8 mouse cellular contexts compared by ENCODE assay signal in the genomic region with DNA sequence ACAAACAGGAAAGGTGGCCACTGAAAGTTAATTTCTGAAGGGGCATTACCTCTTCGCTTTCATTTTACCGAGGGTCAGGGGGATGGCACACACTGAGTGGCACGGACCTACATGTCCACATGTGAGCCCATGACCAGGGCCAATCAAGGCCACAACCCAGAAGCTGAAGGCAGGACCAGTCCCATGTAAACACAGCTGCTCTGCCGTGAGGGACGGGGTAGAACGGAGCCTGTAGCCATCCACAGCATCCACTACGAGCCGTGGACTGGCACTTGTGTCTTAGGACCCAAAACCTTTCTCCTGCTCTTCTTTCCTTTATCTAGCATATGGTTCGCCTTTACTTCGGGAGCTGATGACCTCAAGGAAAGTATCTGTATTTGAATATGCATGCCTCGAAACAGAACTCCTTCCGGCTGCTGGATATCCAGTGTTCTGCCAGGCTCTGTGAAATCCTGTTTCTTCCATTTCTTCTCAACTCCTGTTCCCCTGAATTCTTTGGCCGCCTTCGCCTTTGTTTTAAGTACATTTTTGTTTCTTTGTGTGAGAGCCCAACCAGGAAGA.
DNase-seq lines count a peak whose midpoint lies in the region; ATAC-seq and TF ChIP-seq lines count a peak whose summit lies in the region.

No protein-coding gene starts in this region.

- peaks cover 22% of the 10 kb centered on the region for H3K4me1 ChIP-seq in heart, embryonic 10.5 days
- H3K4me1 ChIP-seq in bone marrow macrophage, adult 2 months (ENCODE audit: control insufficient read depth, insufficient read depth, low read length): peaks cover 12% of the 10 kb centered on the region
- H3K4me1 ChIP-seq in hindbrain, embryonic 13.5 days (replicated peaks): peaks cover 27% of the 10 kb centered on the region

- DNase-seq in heart, embryonic 10.5 days (ENCODE audit: low spot score): no peak
- no peak for DNase-seq in heart, adult 8-10 months (ENCODE audit: low spot score)
- peak; percentile 36 to 43 for DNase-seq in lung, postnatal 4 days
- no peak for DNase-seq in gastrocnemius, adult 18-20 months (ENCODE audit: low spot score)
- no peak for DNase-seq in testis, postnatal 14 days (ENCODE audit: low spot score)
- no peak for DNase-seq in thymus, postnatal 10 days (ENCODE audit: low spot score in 2 of 2)

- WGBS in heart, embryonic 10.5 days: 63% methylated on average over 14 of the region's 14 CpGs
- whole genome bisulfite sequencing in hindbrain, embryonic 13.5 days: 63% methylated on average over 14 of the region's 14 CpGs

- H3K27ac ChIP-seq in heart, embryonic 10.5 days: peak overlapping the region; percentile 84
- H3K27ac ChIP-seq in bone marrow macrophage, adult 2 months (ENCODE audit: insufficient read depth, low read depth, low read length): peak overlapping the region; percentile 58
- H3K27ac ChIP-seq in hindbrain, embryonic 13.5 days: peak overlapping the region; percentile 80

- ATAC-seq in hindbrain, embryonic 13.5 days (ENCODE audit: low FRiP score): no peak

- no peak overlapping the region for H3K9ac ChIP-seq in hindbrain, embryonic 13.5 days

- 0 out of 2 replicates have a peak overlapping the region, but pooled peaks have one; percentile 25 for H3K4me2 ChIP-seq in hindbrain, embryonic 13.5 days

- no peaks in the 10 kb centered on the region for H3K9me3 ChIP-seq in heart, embryonic 10.5 days
- no peaks in the 10 kb centered on the region for H3K9me3 ChIP-seq in hindbrain, embryonic 13.5 days

- no peak for TF ChIP-seq POLR2A in bone marrow macrophage, adult 2 months (IDR thresholded peaks at IDR 0.05; ENCODE audit: borderline replicate concordance, low read depth, low read length)

- no peaks in the 10 kb centered on the region for H3K27me3 ChIP-seq in heart, embryonic 10.5 days (ENCODE audit: insufficient read depth, poor library complexity, severe bottlenecking)
- H3K27me3 ChIP-seq in hindbrain, embryonic 13.5 days: no peaks in the 10 kb centered on the region

- no peak for TF ChIP-seq CTCF in bone marrow macrophage, adult 2 months (IDR thresholded peaks at IDR 0.05; ENCODE audit: low read depth, low read length)

- H3K4me3 ChIP-seq in heart, embryonic 10.5 days: no peak overlapping the region
- no peak overlapping the region for H3K4me3 ChIP-seq in bone marrow macrophage, adult 2 months (ENCODE audit: insufficient read depth, low read length)
- H3K4me3 ChIP-seq in hindbrain, embryonic 13.5 days: no peak overlapping the region

- H3K36me3 ChIP-seq in heart, embryonic 10.5 days: no peaks in the 10 kb centered on the region
- H3K36me3 ChIP-seq in hindbrain, embryonic 13.5 days: no peaks in the 10 kb centered on the region

Comparison
In these comparisons a context has a peak if more than half of its experiments do, and no peak if none do; other contexts are left out.
1. DNase-seq: peak in lung, postnatal 4 days (2 of 2); none in heart, embryonic 10.5 days (single experiment), heart, adult 8-10 months (single experiment), gastrocnemius, adult 18-20 months (single experiment), testis, postnatal 14 days (single experiment) and thymus, postnatal 10 days (0 of 2).
2. Peak in every context shown above with its lines, with median percentiles within 50 percentile points of each other: H3K27ac ChIP-seq.